Mouse (Mus musculus) brain, embryonic 14.5 days (tissue): ENCODE data around the gene Med17.

Experiments used
- CTCF ChIP-seq: fragments of 200-500 bp; IDR thresholded peaks from 2 replicates; pipeline ENCODE4 v1.5.1; 2012; ENCODE audit warnings: inconsistent platforms, mild to moderate bottlenecking, moderate library complexity, borderline replicate concordance; ENCODE audit not compliant: insufficient read depth, insufficient read length; ENCODE audit errors: extremely low read depth
- POLR2A ChIP-seq: fragments of 200-500 bp; IDR thresholded peaks from 2 replicates; pipeline ENCODE4 v1.6.1; 2012; ENCODE audit warnings: mild to moderate bottlenecking, inconsistent platforms, borderline replicate concordance; ENCODE audit not compliant: poor library complexity, insufficient read depth, insufficient read length, severe bottlenecking; ENCODE audit errors: extremely low read depth

DNA sequence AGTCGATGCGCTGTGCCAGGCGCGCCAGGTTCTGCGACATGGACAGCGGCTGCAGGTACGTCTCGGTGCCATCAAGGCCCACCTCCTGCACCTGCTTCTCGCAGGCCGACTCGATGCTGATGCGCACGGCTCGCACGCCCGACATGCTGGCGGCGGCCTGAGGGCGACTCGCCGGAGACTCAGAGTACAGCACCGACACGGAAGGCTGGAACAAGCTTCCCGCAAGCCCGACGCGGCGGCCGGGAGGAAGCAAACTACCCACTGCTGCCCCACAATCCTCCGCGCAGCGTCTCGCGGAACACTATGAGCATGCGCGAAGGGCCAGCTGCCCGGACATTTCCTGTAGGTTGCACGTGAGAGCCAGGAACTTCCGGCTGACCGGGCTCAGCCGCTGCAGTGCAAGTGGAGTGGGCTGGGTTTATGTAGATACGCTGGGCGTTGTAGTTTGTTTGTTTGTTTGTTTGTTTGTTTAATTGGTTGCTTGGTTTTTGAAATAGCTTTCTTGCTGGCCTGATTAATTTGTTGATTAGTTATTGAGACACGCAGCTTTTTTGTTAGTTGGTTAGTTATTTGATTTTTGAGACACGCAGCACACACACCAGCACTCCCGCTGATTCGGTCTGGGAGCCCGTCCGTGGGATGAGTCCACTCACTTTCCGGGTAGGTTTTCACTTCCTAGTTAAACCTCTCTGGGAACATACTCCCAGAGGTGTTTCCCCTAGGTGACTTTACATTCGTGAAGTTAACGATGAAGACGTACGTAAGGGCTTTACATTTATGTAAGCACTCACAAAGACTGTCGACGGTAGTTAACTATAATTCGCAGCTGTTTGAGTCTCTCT lies at the start of gene Med17:
- TF ChIP-seq CTCF (no peak), POLR2A (peak; percentile 67; the same call in 1 of the 2 replicates)
